Mouse (Mus musculus) embryonic facial prominence, embryonic 15.5 days (tissue): ENCODE measurements around the gene Ap1g1. TPM values are rescaled to one million over a fixed set of nuclear protein-coding genes. Genes with fewer than 3 reads are reported as not detected.

Source experiments
- ATAC-seq: fragments of 200-750 bp; cut with Nextera tagmentation; 2 replicates; pipeline ENCODE4 v1.8.0; 2017; ENCODE audit warnings: low read depth, moderate TSS enrichment; ENCODE audit not compliant: insufficient number of reproducible peaks, low FRiP score, low TSS enrichment
- H3K27ac ChIP-seq: fragments of 300-500 bp; sonication (generic); replicated peaks from 2 replicates; pipeline ENCODE4 v1.5.1; 2015; ENCODE audit warnings: mild to moderate bottlenecking, inconsistent platforms
- H3K27me3 ChIP-seq: fragments of 300-500 bp; sonication (generic); 2 replicates; pipeline ENCODE4 v1.6.1; 2015; ENCODE audit warnings: inconsistent platforms
- H3K36me3 ChIP-seq: fragments of 300-500 bp; sonication (generic); 2 replicates; pipeline ENCODE4 v1.6.1; 2015; ENCODE audit warnings: mild to moderate bottlenecking, inconsistent platforms
- H3K4me1 ChIP-seq: fragments of 300-500 bp; sonication (generic); 2 replicates; pipeline ENCODE4 v1.6.1; 2015; ENCODE audit warnings: inconsistent platforms
- H3K4me2 ChIP-seq: fragments of 300-500 bp; sonication (generic); replicated peaks from 2 replicates; pipeline ENCODE4 v1.6.1; 2015; ENCODE audit warnings: mild to moderate bottlenecking, inconsistent platforms
- H3K4me3 ChIP-seq: fragments of 300-500 bp; sonication (generic); replicated peaks from 2 replicates; pipeline ENCODE4 v1.5.1; 2015; ENCODE audit warnings: mild to moderate bottlenecking, inconsistent platforms
- H3K9ac ChIP-seq: fragments of 300-500 bp; sonication (generic); 2 replicates; pipeline ENCODE4 v1.6.1; 2015; ENCODE audit warnings: inconsistent platforms
- H3K9me3 ChIP-seq: fragments of 300-500 bp; sonication (generic); replicated peaks from 2 replicates; pipeline ENCODE4 v1.6.1; 2016; ENCODE audit warnings: inconsistent platforms
- WGBS: fragments of 180-500 bp; shearing (Covaris S2); methylation state at CpG from one replicate; pipeline ENCODE4 v1.1.7; 2015; 5-methylcytosine and 5-hydroxymethylcytosine counted together
- polyA plus RNA-seq: library from polyadenylated mRNA; unstranded; fragments of >200 nt; fragmentation: Nextera tagmentation; extraction: Ambion mirVana; gene quantifications from 2 replicates; pipeline ENCODE4 v1.2.1, GENCODE M21; 2015

Ap1g1 gene
- polyA plus RNA-seq, 1 experiment from 2014 or later: 38.3 TPM

DNA sequence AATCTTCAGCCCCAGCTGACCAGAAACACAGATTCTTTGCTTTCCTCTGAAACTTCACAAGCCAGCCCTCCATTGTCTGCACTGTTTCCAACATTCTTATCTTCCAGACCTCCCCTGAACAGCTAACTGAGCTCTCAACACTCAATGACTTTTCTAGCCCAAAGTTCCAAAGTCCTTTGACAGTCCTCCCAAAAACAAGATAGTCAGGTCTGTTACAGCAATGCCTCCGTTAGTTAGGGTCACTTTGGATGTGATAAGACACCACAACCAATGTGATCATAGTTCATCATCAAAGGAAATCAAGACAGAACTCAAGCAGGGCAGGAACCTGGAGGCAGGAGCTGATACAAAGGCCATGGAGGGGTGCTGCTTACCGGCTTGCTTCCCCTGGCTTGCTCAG lies 36.9 kb downstream of the Ap1g1 start:
- H3K9me3 ChIP-seq: no peaks in the 10 kb centered on the region
- H3K27ac ChIP-seq: no peak overlapping the region
- H3K4me2 ChIP-seq: no peak overlapping the region
- peaks cover 17% of the 10 kb centered on the region for H3K4me1 ChIP-seq
- 0 out of 2 replicates have a peak, but pooled peaks cover 6% of the 10 kb centered on the region for H3K36me3 ChIP-seq
- 93% methylated on average over 2 of the region's 2 CpGs for WGBS
- H3K4me3 ChIP-seq: no peak overlapping the region
- no peak overlapping the region for H3K9ac ChIP-seq
- ATAC-seq: no peak
- H3K27me3 ChIP-seq: no peaks in the 10 kb centered on the region

DNA sequence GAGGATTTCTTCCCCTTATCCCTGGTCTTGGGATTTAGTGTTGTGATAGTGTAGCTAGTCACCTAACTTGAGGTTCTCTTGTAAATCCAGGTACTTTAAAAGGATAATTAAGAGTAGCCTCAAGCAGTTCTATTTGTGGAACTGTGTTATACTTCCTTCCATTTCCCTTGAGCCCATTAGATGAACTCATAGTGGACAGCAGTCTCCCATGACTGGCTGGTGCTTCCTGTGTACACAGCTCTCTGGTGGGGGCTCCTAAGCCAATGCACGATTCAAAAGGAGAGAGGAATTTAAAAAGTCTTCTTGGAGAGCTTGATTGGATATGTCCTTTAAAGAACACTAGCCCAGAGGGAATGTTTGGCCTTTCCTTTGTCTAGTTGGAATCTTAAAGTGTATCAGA lies 39.6 kb downstream of the Ap1g1 start:
- Histone ChIP-seq H3K36me3 (0 out of 2 replicates have a peak, but pooled peaks cover 6% of the 10 kb centered on the region), H3K4me2 (no peak overlapping the region), H3K4me1 (peaks cover 7% of the 10 kb centered on the region; the same call in 1 of the 2 replicates), H3K27me3 (no peaks in the 10 kb centered on the region), H3K9me3 (no peaks in the 10 kb centered on the region), H3K9ac (no peak overlapping the region), H3K27ac (peak overlapping the region; percentile 3; the same call in 1 of the 2 replicates), H3K4me3 (no peak overlapping the region)
- ATAC-seq: no peak
- WGBS: 32% methylated on average over 1 of the region's 1 CpGs

DNA sequence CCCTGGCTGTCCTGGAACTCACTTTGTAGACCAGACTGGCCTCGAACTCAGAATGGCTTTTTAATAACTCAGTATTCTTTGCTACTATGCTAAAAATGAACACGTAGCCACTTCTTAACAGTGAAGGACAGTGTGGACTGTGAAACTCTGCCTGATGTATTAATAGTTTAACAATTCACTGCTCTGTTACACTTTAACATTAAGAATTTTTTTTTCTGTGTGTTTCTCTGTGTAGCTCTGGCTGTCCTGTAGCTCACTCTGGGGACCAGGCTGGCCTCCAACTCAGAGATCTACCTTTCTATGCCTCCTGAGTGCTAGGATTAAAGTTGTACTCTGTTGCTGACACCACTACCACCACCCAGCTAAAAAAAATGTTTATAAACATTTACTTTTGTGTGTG lies 45.2 kb downstream of the Ap1g1 start:
- no peak for ATAC-seq
- no peaks in the 10 kb centered on the region for H3K36me3 ChIP-seq
- no peak overlapping the region for H3K4me2 ChIP-seq
- no peak overlapping the region for H3K9ac ChIP-seq
- no peaks in the 10 kb centered on the region for H3K4me1 ChIP-seq
- H3K27ac ChIP-seq: no peak overlapping the region
- 92% methylated on average over 2 of the region's 2 CpGs for WGBS
- H3K27me3 ChIP-seq: no peaks in the 10 kb centered on the region
- no peaks in the 10 kb centered on the region for H3K9me3 ChIP-seq
- no peak overlapping the region for H3K4me3 ChIP-seq

DNA sequence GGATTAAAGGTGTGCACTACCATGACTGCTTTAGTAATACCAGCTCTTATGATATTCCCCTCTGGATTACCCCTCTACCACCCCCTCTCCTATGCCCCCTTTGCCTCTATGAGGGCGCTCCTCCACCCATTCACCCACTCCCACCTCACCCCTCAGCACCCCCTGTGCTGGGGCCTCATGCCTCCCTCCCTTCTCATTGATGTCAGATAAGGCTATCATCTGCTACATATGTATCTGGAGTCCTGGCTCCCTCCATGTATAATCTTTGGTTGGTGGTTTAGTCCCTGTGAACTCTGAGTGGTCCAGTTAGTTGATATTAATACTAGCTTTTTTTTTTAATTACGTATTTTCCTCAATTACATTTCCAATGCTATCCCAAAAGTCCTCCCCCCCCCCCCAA lies 61.5 kb downstream of the Ap1g1 start:
- H3K4me3 ChIP-seq: no peak overlapping the region
- WGBS: 97% methylated on average over 2 of the region's 2 CpGs
- H3K27me3 ChIP-seq: no peaks in the 10 kb centered on the region
- H3K9ac ChIP-seq: no peak overlapping the region
- no peaks in the 10 kb centered on the region for H3K9me3 ChIP-seq
- H3K4me2 ChIP-seq: no peak overlapping the region
- no peaks in the 10 kb centered on the region for H3K4me1 ChIP-seq
- peaks cover 41% of the 10 kb centered on the region for H3K36me3 ChIP-seq
- no peak for ATAC-seq
- no peak overlapping the region for H3K27ac ChIP-seq

DNA sequence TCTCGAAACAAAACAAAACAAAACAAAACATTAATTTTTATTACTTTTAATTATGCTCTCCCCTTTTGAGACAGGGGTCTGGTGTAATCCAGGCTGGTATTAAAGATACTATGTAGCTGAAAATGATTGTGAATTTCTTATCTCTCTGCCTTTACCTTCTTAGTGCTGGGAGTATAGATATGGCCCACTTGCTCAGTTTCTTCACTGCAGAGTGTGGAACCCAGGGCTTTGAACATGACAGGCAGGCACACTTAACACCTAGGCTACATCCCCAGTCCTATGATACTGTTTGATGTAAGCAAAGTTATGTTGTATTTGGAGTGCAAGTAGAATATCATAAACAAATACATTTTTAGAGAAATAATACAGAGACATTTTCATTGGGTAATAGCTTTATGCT lies 64.1 kb downstream of the Ap1g1 start:
- Histone ChIP-seq H3K4me1 (no peaks in the 10 kb centered on the region), H3K4me3 (no peak overlapping the region), H3K27me3 (no peaks in the 10 kb centered on the region), H3K4me2 (no peak overlapping the region), H3K9me3 (no peaks in the 10 kb centered on the region), H3K9ac (no peak overlapping the region), H3K27ac (no peak overlapping the region), H3K36me3 (peaks cover 54% of the 10 kb centered on the region)
- 100% methylated on average over 1 of the region's 1 CpGs for WGBS
- no peak for ATAC-seq

DNA sequence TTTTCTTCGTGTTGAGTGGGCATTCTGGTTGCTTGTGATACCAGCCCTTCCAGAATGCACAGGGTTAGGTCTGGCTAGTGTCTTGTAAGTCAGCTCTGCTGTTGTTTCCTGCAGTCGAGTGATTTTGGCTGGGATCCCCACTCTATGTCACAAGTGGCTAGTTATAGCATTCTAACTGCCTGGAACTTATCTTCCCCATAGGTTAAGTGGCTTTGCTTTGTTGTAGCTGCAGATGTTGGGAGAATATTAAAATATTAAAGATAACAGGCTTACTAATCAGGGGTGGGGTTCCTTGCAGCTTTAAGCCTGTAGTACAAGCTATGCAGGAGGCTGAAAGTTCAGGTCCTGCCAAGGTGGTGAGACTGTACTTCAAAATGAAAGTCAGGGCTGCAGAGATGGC lies 69.5 kb downstream of the Ap1g1 start:
- Histone ChIP-seq H3K4me2 (no peak overlapping the region), H3K9ac (no peak overlapping the region), H3K27me3 (no peaks in the 10 kb centered on the region), H3K4me3 (no peak overlapping the region), H3K4me1 (no peaks in the 10 kb centered on the region), H3K9me3 (no peaks in the 10 kb centered on the region), H3K36me3 (peaks cover 70% of the 10 kb centered on the region), H3K27ac (no peak overlapping the region)
- WGBS: 82% methylated on average over 2 of the region's 2 CpGs
- no peak for ATAC-seq

DNA sequence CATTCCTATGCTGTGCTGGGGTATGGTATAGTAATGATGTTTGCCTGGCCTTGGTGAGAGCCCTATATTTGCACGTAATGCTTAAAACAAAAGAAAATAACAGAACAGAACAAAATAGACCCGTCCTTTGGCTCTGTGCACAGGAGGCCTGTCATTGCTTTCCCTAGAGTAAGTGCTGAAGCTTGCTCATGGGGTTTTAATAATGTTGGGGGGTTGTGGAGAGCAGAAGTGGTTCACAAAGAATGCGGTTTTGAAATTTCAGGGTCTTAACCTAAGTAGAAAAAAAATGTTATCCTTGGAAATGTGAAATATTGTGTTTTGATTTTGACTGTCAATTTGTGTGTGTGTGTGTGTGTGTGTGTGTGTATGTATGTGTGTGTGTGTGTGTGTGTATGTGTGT lies 70.6 kb downstream of the Ap1g1 start:
- ATAC-seq: no peak
- Histone ChIP-seq H3K9ac (no peak overlapping the region), H3K4me2 (no peak overlapping the region), H3K36me3 (peaks cover 66% of the 10 kb centered on the region), H3K27ac (no peak overlapping the region), H3K27me3 (no peaks in the 10 kb centered on the region), H3K4me3 (no peak overlapping the region), H3K9me3 (no peaks in the 10 kb centered on the region), H3K4me1 (no peaks in the 10 kb centered on the region)
- WGBS: 77% methylated on average over 3 of the region's 3 CpGs

DNA sequence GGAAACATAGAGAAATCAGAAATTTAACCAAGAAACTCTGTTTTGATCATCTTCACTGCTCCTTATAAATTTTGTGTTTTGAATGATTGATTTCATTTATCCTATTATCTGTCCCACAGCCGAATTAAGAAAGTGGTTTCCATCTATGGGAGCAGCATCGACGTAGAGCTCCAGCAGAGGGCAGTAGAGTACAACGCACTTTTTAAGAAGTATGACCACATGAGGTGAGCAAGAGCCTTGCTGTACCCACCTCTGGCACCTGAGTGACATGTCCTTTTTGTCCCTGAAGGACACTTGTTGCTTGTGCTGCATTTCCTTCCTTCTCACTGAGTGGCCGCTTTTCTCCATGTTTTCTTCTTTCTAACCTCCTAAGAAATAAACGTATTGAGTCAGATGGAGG lies 75.1 kb downstream of the Ap1g1 start:
- Histone ChIP-seq H3K27ac (no peak overlapping the region), H3K4me3 (no peak overlapping the region), H3K4me2 (no peak overlapping the region), H3K9me3 (no peaks in the 10 kb centered on the region), H3K27me3 (no peaks in the 10 kb centered on the region), H3K4me1 (no peaks in the 10 kb centered on the region), H3K9ac (no peak overlapping the region), H3K36me3 (peaks cover 60% of the 10 kb centered on the region)
- 43% methylated on average over 6 of the region's 6 CpGs for WGBS
- ATAC-seq: no peak

DNA sequence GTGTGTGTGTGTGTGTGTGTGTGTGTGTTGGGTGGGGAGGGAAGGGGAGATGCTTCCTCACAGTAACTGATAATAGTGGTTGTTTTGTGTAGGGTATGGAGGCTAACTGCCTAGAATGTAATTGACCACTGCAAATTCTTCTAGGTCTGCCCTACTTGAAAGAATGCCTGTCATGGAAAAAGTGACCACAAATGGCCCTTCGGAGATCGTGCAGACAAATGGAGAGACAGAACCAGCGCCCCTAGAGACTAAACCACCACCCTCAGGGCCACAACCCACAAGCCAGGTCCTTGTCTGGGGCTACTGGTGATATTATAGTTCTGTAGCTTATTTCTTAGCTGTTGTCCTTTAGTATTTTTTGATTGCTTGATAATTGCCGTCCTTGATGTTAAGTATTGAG lies 76.2 kb downstream of the Ap1g1 start:
- WGBS: 91% methylated on average over 4 of the region's 4 CpGs
- H3K4me1 ChIP-seq: no peaks in the 10 kb centered on the region
- H3K27me3 ChIP-seq: no peaks in the 10 kb centered on the region
- no peak overlapping the region for H3K9ac ChIP-seq
- no peak for ATAC-seq
- peaks cover 59% of the 10 kb centered on the region for H3K36me3 ChIP-seq
- H3K4me3 ChIP-seq: no peak overlapping the region
- no peak overlapping the region for H3K27ac ChIP-seq
- no peak overlapping the region for H3K4me2 ChIP-seq
- H3K9me3 ChIP-seq: no peaks in the 10 kb centered on the region

DNA sequence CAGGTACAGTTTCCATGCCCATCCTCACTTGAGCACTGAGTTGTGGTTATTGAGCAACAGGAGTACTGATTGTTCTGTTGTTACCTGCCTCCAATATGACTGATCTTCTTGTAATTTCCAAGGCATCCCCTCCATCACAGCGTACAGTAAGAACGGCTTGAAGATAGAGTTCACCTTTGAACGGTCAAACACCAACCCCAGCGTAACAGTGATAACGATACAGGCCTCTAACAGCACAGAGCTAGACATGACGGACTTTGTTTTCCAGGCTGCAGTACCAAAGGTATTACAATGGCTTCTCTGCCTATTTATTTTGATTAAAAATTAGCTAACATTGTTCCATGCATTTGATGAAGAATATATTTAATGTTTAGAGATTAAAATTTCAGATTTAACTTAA lies 77.1 kb downstream of the Ap1g1 start:
- WGBS: 96% methylated on average over 6 of the region's 6 CpGs

DNA sequence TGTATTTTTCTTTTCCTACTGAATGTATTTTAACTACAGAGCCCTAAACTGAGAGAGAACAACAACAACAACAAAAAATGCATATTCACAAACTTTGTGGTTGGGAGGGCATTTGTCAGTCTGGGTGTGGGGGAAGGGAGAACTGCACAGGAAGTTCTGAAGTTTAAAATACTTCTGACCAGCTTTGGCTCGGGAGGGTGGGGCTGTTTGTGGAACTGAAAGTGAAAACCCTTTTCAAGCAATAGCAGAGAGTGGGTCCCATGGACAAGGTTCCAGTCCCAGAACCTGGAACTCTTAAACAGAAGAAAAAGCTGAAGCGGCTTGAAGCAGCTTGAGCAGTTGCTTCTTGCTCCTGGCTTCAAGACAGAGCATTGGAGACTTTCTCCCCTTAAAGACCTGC lies 85.0 kb downstream of the Ap1g1 start:
- peaks cover 37% of the 10 kb centered on the region for H3K36me3 ChIP-seq
- no peak overlapping the region for H3K27ac ChIP-seq
- no peak overlapping the region for H3K4me3 ChIP-seq
- peaks cover 6% of the 10 kb centered on the region; the same call in 1 of the 2 replicates for H3K4me1 ChIP-seq
- H3K27me3 ChIP-seq: no peaks in the 10 kb centered on the region
- no peak overlapping the region for H3K9ac ChIP-seq
- 60% methylated on average over 2 of the region's 2 CpGs for WGBS
- no peak overlapping the region for H3K4me2 ChIP-seq
- H3K9me3 ChIP-seq: no peaks in the 10 kb centered on the region
- no peak for ATAC-seq

More for the DNA sequence above, 77.1 kb downstream of the Ap1g1 start:
- Histone ChIP-seq H3K4me1 (no peaks in the 10 kb centered on the region), H3K27ac (no peak overlapping the region), H3K9me3 (no peaks in the 10 kb centered on the region), H3K4me3 (no peak overlapping the region), H3K36me3 (peaks cover 60% of the 10 kb centered on the region), H3K4me2 (no peak overlapping the region), H3K27me3 (no peaks in the 10 kb centered on the region), H3K9ac (no peak overlapping the region)
- no peak for ATAC-seq

DNA sequence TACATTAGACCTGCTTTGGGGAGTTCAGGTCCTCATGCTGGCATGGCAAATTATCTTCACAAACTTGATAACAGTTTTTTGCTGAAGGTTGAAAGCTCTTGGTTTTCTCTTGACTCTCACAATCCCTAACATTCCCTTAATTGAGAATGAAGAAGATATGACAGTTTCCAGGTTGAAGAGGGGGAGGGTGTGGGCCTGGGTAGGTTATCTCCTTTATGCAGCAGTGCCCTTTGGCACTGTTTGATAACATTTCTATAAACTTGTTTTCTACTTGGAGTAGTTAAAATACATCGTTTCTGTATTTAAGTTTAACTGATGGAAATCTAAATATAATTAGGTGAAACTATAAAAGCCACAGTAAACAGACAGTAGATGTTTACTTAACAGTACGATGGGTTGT lies 86.4 kb downstream of the Ap1g1 start:
- WGBS: 86% methylated on average over 2 of the region's 2 CpGs
- peaks cover 12% of the 10 kb centered on the region; the same call in 1 of the 2 replicates for H3K4me1 ChIP-seq
- H3K9ac ChIP-seq: no peak overlapping the region
- ATAC-seq: no peak
- H3K4me2 ChIP-seq: no peak overlapping the region
- H3K27me3 ChIP-seq: no peaks in the 10 kb centered on the region
- H3K9me3 ChIP-seq: no peaks in the 10 kb centered on the region
- no peak overlapping the region for H3K4me3 ChIP-seq
- peaks cover 30% of the 10 kb centered on the region for H3K36me3 ChIP-seq
- no peak overlapping the region for H3K27ac ChIP-seq
